Mouse (Mus musculus) NIH3T3 (cell line): ENCODE data around the gene Spns3.

Source experiments
- DNase-seq: peaks from one replicate; pipeline ENCODE4 v3.0.0-alpha.2; 2012; ENCODE audit warnings: low read depth

The Spns3 gene

DNA sequence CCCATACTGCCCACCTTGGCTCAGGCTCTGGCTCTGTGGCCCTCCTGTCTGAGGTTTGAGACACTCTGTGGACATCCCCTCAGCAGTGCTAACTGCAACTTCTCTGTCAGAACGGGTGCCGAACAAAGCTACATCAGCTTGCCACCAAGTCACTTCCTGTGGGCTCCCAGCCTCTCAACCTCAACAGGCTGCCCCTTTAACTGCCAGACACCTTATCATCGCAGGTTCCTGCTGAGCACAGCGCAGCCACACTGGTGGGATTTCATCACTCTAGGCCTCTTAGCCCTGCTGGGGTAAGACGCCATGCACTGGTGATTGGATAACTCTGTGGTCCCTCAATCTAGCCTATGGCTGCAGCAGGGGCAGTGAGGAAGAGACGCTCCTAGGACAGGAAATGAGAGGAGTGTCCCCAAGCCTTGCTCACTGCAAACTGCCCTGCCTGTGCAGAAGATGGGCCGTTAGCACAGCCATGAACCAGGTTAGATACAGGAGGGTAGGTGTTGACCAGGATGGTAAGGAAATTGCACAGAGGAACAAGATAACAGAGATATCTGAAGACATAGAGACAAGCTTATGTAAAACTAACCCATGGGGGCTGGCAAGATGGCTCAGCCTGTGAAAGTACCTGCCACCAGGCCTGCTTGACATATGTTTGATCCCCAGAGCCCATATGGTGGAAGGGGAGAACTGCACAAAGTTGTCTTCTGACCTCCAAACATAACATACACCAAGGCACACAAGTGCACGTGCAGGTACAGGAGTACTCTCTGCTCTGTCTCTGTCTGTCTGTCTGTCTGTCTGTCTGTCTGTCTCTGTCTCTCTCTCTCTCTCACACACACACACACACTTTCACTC, at the start of gene Spns3:
Gene Spns3, minus strand, starts transcription at position 373 of the 855 bp plus-strand sequence.
- no peak for DNase-seq

DNA sequence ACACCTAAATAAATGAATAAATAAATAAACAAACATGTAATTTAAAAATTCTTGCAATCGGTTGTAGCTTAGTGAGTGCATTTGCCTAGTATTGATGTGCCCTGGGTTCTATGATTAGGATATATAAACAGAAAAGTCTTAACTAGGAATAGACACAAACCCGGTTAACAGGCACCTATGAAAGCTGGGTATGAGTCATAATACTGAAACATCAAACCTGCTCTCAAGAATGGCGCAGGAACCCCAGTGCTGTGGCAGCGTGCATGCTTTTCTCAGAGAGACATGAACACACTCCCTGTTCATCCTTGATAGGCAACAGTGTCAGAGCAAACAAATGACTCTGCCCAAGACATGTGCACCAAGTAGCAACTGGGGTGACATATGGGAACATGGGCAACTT, 47.5 kb upstream of the Spns3 start:
- no peak for DNase-seq

DNA sequence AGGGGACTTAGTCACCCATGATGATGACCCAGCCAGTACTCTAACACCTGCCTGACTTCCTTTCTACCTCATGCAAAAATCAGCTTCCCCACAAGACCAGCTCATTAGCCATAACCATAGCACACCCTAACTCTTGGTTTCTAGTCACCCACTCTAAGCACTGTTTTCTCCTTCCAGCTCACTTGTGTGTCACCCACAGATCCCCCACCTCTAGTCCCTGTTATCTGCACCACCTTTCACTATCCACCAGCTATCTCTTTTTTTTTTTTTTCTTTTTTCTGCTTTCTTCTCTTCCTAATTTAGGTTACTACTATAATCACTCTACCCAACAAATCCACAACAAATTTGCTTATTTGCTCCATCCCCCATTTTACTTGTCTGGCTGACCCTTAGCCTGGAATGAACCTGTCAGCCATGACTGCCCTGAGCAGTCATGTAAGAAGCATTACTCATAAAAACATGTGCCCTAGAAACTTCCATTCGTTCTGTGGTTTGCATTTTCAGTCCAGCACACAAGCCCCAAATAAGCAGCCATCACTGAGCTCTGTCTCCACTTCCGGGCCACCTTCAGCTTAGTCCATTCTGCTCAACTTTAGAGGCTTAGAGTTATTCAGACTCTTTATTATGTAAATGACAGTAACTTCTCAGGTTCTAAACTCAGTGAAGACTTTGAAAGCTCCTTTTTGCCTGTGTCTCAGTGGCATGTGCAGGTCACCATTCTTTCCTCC, 44.9 kb upstream of the Spns3 start:
- peak; percentile 48 for DNase-seq

DNA sequence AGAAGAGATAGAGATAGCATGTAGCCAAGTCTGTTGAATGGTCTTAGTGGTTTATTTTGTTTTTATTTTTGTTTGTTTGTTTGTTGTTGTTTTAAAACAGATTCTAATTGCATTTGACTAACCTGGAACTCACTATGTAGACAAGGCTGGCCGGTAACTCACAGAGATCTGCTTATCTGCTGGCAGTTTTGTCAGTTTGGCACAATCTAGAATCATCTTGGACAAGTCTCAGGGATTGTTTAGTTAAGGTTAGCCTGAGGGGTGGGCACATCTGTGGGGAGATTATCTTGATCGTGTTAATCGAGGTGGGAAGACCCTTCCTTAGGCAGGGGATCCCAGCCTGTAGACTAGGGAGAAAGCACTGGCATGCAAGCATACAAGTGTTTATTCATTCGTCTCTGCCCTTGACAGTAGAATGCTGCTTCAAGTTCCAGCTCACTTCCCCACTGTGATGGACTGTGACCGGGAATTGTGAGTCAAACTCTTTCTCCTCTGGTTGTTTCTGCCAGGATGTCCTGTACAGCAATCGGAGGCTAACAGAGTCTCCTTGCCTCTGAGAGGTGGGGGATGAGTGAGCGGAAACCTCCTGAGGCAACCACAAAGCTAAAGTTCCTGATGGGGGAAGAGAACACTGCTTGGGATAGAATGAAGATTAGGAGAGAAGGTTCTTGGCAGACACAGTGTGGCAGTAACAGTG, 37.4 kb upstream of the Spns3 start:
- DNase-seq = peak; percentile 17

DNA sequence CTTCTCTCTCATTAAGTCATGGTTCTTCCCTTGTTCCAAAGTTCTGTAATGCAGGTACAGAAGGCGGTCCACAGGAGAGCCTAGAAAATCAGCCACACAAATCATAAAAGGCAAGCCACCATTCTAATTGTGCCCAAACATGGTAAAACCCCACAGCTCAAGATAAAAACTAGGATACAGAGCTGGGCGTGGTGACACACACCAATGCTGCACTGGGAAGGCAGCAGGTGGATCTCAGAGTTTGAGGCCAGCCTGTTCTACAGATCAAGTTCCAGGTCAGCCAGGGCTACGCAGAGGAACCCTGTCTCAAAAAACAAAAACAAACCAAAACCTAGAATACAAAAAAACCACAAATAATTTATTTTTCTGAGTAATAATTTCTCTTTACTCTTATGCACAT, 36.3 kb upstream of the Spns3 start:
- no peak for DNase-seq

DNA sequence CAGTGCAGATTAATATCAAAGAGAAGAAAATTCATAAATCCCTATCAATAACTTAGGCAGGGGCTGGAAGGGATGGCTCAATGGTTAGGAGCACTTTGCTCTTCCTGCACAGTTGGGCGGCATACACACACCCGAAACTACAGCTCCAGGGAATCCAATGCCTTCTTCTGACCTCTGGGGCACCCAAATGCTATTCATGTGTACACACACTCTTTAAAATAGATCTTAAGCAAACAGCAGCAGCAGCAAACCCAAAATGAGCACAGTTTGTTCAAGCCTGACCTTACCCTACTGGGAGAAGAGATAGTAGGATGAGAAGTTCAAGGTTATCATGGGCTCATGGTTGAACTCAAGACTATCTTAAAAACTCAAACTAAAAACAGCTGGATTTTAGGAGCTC, 32.8 kb upstream of the Spns3 start:
- DNase-seq = no peak

DNA sequence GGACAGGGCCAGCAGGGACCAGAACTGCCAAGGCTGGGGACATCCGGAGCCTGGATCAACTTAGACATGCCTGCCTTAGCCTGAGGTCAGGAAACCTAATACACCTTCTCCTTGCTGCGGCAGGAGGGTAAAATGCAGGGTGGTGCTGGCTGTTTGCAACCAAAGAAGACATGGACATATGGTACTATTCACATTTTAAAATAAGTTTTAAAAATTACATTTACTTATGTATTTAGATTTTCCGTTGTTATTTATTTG, 32.1 kb upstream of the Spns3 start:
- no peak for DNase-seq

DNA sequence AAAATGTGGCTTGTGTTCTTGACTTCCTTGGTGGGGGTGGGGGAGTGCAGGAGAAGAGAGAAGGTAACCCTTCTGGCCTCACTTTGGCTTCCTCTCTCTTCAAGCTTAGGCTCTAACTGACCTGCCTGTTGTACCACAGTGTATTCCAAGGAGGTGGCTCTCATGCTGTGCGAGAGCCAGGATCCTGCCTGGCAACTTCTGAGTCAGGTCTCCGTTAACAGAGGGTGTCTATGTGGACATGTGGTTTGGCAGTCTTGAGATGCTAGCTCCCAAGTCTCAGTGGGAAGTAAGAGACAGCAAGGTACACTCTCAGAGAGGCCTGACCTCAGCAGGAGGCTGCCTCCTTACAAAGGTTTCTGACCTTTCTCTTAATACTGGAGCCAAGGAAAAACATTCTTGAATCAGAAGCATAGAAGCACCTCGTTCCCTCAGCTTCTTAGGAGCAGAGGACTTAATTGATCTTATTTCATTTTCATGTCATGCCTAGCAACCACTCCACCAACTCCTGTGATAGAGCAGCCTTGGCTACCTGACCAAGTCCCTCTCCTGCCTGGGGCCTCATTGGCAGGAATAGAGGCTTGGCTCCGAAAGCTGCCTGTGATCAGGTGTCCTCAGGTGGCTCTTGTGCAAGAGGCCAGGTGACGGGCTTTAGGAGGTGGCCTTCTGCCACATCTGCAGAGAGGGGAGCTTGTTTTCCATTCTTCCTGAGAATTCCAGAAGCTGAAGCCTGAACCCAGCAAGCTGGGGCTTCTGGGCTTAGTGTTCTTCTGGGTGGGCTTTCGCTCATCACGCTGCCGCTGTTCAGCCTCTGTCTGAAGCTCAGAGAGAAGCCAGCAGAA, 31.5 kb upstream of the Spns3 start:
- DNase-seq = no peak

DNA sequence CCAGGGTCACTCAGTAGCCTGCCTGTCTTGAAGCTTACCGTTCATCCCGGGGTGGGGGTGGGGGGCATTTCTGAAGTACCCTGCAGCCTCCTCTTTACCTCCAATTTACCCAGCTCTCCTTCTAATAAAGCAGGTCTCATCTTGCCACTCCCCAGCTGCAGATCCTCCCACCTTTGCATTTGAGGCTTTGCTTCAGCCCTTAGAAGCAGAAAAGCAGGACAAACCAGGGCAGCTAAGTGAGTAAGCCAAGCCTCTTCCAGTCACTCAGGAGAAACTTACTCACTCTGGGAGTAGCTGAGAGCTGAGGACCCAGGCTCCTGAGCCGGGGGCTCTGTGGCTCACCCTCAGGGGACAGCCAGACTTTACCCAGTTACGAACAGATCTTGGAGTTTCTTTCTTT, 28.2 kb upstream of the Spns3 start:
- no peak for DNase-seq

DNA sequence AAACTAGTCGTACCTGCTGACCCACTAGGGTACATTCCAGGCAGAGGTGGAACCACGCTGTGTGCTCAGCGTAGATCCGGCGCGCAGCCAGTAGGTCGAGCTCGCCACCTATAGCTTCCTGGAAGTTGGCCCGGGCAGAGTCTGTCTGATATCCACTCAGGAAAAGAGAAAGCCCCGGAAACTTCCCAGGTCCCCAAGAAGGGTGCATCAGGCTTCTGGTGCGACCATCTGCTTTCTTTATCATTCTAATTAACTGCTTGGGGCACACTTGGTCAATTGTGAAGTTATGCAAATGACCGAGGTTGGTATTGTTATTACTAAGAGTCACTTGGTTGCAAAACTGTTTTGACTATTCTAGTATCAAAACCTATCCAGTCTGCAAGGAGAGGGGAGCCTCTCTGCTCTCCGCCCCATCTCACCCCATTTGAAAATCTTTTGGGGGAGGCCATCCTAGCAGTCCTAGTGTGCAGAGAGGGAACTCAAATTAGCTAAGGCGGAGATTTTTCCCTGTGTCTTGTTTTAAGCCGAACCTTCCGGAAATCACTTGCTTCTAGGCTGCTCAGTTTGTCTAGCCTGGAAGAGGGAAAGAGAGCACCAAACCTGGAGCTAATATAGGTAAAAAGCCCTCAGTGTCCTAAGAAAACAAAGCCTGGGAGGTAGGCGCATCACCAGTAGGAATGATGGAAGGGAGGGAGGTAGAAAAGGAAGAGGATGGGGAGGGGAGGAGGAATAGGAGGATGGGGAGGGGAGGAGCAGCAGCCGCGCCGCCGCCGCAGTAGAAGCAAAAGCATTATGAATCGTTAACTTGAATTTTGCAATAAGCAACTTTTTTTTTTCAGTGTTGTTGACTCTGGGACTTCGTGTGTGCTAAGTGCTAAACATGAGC, 26.4 kb upstream of the Spns3 start:
- peak; percentile 42 for DNase-seq

DNA sequence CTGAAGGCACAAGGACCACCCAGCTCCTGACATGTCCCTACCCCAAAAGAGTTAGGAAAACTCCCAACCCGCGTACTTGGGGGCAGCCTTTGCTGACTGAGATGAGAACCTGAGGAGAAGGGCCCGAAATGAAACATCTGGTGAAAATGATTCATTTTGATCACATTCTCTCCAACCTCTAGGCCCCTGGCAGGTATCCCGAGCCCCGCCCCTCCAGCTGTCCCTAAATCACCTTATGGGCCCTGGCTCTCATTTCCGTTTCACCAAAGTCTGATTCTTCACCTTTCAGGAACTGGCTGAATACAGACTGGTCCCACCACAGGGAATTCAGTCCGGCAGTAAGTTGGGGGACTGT, 25.8 kb upstream of the Spns3 start:
- peak; percentile 50 for DNase-seq

DNA sequence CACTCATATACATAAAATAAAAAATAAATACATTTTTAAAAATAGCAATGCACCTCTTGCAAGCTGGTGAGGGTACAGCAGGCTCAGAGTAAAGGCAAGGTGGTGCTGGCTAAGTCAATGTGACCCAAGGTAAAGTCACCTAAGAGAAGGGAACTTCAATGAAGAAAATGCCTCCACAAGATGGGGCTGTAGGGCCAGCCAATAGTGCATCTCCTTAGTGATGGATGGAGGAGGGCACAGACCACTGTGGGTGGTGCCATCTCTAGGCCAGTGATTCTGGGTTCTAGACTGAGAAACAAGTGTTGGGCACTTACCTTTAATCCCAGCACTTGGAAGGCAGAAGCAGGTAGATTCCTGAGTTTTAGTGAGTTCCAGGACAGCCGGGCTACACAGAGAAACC, 23.5 kb upstream of the Spns3 start:
- peak; percentile 53 for DNase-seq

DNA sequence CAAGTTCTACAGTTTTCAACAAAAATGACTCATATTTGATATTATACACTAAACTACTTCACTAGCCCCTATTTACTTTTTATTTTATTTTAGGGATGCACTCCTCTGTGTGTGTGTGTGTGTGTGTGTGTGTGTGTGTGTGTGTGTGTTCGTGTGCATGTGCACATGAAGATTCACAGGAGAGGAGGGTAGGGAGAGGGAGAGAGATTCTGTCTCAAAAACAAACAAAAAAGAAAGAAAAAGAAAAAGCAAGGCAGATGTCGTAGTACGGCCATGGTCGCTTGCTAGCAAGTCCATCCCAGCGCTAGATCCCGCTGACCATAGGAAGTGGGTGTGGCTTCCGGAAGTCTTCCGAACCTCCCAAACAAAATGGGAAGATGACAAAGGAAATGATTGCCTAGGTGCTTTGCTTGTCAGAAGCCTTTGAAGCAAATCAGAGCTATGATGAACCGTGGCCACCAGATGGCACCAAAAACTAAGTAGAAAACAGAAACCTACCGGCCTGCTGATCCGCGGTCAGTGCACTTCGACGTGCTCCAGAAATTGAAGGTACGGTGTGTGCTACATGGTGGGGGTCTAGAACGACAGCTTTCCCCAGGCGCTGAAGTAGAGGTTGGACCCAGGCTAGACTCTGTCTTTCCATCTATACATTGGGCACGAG, 20.1 kb upstream of the Spns3 start:
- peak; percentile 88 for DNase-seq

DNA sequence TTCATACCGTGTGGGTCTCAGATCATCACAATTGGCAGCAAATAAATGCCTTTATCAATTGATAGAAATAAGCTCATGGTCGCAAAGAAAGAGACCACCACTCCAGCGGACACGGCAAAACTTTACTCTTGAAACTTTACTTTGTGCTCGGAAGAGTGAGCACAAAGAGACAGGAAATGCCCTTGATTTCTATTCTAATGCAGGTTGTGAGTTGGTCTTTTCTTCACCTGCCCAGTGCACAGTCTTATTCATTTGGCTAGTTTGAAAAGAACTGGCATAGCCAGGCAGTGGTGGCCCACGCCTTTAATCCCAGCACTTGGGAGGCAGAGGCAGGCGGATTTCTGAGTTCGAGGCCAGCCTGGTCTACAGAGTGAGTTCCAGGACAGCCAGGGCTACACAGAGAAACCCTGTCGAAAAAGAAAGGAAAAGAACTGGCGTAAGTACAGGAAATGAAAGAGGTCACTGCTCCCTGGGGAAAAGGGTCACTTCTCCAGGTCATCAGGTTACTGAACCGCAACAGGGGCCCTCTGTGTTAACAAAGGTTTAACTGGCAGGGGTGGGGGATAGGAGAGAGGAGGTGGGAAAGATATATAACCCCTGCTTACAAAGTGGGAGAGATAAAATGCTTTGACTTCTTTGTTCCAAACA, 19.5 kb upstream of the Spns3 start:
- no peak for DNase-seq

DNA sequence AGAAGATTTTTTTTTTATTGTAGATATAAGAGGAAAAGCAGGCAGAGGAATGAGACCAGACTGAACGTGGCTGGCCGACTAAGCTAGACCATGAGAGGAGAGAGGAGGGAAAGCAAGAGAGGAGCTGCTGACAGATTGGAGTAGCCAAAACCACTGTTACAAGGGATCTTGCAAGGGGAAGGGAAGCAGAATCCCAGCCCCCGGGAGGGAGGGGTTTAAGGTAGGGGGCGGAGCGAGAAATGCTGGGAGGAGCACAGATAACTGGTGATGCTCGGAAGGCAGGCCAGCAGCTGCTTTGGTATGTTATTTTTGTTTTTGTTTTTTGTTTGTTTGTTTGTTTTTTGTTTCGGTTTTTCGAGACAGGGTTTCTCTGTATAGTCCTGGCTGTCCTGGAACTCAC, 18.7 kb upstream of the Spns3 start:
- DNase-seq = peak; percentile 62

DNA sequence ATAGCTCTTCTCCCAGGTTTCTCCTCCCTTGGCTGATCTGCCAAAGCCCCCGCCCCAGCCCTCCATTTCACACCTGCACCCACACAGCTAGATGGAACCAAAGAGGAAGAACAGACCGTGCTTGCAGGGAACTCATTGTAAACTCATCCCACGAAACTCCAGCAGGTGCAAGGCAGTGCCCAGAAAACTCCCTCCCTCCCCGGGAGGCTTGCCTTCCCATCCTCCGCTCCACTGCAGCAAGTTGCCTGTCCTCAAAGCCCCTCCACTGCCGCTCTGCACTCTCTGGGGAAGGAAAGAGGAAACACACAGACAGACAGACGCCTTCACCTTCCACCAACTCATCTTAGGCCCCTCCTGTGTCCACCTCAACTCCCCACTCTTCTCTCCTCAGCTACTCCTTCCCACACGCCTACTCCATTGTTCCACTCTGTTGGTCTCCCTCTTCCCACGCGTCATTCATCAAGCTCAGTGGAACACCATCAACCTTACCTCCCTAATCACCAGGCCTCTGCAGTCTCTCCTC, 16.6 kb upstream of the Spns3 start:
- no peak for DNase-seq

DNA sequence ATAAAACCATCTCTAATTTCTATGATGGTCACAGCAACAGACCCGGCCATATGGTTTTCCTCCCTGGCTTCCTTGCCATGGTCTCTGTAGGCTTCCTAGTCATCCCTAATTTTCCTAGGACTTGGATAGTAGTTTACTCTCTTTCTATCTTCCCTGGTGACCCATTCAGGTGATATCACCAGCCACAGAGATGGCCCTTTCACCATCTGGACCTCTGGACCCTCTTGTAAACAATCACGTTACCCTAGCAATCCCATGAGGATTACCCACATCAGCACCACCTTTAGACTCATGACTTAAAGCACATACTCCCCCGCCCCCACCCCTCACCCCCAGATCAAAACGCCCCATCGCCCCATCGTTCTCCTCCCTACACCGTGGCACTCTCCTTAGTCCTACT, 16.0 kb upstream of the Spns3 start:
- DNase-seq = no peak

DNA sequence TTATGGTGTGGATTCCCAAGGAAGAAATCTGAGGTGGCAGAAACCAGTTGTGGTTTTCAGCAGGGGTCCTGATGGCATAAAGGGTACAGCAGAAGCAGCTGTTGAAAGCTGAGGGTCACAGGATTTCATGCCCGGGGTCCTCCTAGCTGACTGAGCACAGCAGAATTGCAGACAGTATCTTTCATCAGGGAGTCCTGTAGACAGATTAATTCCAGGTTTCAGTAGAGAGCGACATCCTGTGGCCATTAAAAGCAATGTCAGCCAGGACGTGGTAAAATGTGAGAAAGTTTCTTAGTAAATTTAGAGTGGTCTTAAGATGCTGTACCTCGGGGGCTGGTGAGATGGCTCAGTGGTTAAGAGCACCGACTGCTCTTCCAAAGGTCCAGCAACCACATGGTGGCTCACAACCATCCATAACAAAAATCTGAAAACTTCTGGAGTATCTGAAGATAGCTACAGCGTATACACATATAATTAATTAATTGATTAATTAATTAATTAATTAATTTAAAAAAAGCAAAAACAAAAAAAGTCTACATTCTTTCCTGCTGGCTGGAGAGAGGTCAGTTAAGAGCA, 14.0 kb upstream of the Spns3 start:
- DNase-seq = peak; percentile 82

DNA sequence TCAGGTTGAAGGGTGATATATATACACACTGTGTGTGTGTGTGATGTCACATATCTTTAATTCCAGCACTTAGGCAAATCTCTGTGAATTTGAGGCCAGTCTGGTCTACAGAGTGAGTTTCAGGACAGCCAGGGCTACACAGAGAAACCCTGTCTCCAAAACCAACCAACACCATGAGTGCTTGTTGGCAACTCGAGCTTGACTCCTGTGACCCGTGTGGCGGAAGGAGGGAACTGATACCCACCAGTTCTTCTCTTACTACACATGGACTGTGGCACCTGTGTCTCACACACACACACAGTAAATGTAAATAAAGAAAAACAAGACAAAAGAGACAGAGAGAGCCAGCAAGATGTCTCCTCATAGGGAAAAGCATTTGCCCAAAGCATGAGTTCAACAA, 10.4 kb upstream of the Spns3 start:
- no peak for DNase-seq

DNA sequence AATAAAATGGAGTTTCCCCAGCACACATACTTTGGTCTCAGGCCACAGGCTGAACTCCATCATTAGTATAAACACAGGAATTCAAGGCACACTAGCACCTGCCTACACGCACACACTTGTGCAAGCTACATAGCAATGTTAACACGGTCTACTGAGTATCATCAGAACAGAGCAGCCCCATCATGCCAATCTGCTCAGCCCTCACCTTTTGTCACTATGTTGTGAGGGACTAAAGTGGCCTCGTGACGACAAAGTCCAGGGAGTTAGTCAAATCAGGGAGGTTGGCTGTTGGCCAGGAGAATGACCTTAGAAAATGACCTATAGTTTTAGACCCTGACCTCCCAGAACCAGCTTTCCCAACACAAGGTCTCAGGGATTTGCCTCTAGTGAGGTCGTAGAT, 7.8 kb upstream of the Spns3 start:
- DNase-seq = no peak
